Mouse (Mus musculus): ENCODE data around the gene Lin7b. TPM values are rescaled to one million over a fixed set of nuclear protein-coding genes. Genes with fewer than 3 reads are reported as not detected.

The Lin7b gene
- polyA plus RNA-seq, 1 experiment = not detected

DNA sequence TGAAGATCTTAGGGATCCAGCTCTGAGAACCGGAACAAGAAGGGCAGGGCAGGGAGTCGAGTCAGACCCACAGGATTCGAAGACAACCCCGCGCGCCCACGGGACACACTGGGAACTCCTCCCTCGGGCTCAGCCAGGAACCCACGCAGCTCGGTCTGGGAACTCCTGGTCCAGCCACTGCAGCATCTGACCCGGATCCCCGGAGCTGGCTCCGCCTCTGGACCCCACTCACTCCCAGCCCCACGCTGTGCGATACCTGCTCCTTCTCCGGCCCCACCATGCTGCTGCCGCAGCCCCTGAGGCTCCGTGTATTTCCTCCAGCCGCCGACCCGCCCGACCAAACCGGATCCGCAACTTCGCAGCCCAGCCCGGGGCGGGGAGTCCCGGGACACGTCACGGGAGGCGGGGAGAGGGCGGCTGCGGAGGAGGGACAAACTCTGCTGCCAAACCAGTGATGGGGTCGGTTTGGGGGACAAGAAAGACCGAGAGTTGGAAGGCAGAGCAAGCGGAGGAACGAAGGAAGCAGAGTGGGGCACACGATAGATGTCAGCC, 36.9 kb downstream of the Lin7b start, which contains the start of gene Trpm4:
TSS of gene Trpm4 (minus strand) at position 350 of the 552 bp plus-strand sequence.
- under 1% methylated on average over 38 of the region's 38 CpGs for WGBS

DNA sequence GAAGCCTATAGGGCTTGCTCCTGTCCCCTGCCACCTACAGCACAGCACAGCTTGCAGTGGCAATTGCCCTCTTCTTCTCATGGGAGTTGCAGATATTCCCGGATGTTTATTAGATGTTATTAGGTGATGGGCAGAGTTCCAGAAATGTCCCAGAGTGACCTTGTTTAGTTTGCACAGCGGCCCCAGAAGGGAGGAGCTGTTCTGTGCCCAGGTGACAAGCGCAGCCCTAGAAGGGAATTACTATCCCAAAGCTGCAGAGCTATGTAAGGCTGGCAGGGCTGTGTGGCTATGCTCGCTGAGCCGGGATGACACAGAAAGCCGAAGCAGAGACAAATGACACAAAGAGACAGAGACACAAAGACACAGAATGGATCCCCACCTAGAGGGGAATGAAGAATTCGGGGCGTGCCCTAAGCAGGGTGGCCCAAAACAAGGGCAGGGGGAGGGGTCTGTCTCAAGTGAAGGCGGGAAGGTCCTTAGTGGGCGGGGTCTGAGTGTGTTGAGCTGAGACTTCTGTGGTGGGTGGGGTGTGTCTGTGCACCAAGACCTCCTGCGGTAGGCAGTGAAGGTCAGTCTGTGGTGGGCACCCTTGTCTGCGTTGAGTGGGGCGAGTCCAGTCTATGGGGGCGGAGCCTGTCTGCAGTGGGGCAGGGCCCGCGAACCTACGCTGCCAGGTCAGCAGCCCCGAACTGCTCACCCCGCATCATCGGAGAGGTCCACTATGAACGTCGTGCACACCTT, 37.5 kb downstream of the Lin7b start:
- 4% methylated on average over 22 of the region's 22 CpGs for WGBS
- peak overlapping the region; percentile 53 for H3K4me3 ChIP-seq (ENCODE audit: insufficient read depth, low read depth, low read length)
- H3K27ac ChIP-seq (ENCODE audit: insufficient read depth, low read depth, low read length) = no peak overlapping the region
- peaks cover 16% of the 10 kb centered on the region for H3K4me1 ChIP-seq (ENCODE audit: control insufficient read depth, insufficient read depth, low read length)
- TF ChIP-seq CTCF (IDR thresholded peaks at IDR 0.05; ENCODE audit: insufficient read depth, low read depth, low read length) = no peak
- no peak for TF ChIP-seq POLR2A (IDR thresholded peaks at IDR 0.05; ENCODE audit: insufficient read depth, low read depth, low read length)

More for the DNA sequence above, 36.9 kb downstream of the Lin7b start, which contains the start of gene Trpm4:
- TF ChIP-seq CTCF (IDR thresholded peaks at IDR 0.05; ENCODE audit: insufficient read depth, low read depth, low read length) (no peak), POLR2A (IDR thresholded peaks at IDR 0.05; ENCODE audit: insufficient read depth, low read depth, low read length) (no peak)
- Histone ChIP-seq H3K4me1 (ENCODE audit: control insufficient read depth, insufficient read depth, low read length) (peaks cover 20% of the 10 kb centered on the region), H3K27ac (ENCODE audit: insufficient read depth, low read depth, low read length) (no peak within 1 kb of the TSS), H3K4me3 (ENCODE audit: insufficient read depth, low read depth, low read length) (peak within 1 kb of the TSS; percentile 53)

GRCm38 (mm10) chr7:45331502-45331901, 38.9 kb downstream of the Lin7b start:
- Histone ChIP-seq H3K27ac (ENCODE audit: insufficient read depth, low read depth, low read length) (no peak overlapping the region), H3K4me3 (ENCODE audit: insufficient read depth, low read depth, low read length) (no peak overlapping the region), H3K4me1 (ENCODE audit: control insufficient read depth, insufficient read depth, low read length) (peaks cover 14% of the 10 kb centered on the region)
- WGBS = 84% methylated on average over 6 of the region's 6 CpGs
- TF ChIP-seq CTCF (IDR thresholded peaks at IDR 0.05; ENCODE audit: insufficient read depth, low read depth, low read length) (no peak), POLR2A (IDR thresholded peaks at IDR 0.05; ENCODE audit: insufficient read depth, low read depth, low read length) (no peak)

DNA sequence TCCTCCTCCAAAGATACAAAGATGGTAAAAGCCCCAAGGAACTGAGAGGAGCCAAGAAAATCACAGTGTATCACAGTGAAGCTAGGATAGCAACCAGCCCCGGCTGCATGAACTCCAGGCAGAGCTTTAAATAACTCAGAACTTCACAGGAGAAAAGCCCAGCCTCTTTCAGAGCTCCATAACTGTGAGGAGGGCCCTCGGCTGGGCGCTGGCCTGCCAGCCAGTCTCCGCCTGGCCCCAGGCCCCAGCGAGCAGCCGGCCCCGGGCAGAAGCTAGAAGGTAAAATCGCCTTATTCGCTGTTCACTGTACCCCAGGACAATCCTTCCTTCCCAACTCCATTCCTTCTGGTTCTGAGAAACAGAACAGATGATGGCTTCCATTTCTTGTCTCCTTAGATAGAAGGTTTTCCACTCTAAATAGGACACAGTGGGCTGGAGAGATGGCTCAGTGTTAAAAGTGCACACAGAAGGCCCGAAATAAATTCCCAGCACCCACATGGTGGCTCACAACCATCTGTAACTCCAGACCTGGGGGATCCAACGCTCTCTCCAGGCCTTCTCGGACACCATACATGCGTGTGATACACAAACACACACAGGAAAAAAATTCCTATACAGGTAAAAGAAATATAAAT, 41.4 kb downstream of the Lin7b start:
- Histone ChIP-seq H3K27ac (ENCODE audit: insufficient read depth, low read depth, low read length) (no peak overlapping the region), H3K4me3 (ENCODE audit: insufficient read depth, low read depth, low read length) (no peak overlapping the region), H3K4me1 (ENCODE audit: control insufficient read depth, insufficient read depth, low read length) (peaks cover 14% of the 10 kb centered on the region)
- TF ChIP-seq POLR2A (IDR thresholded peaks at IDR 0.05; ENCODE audit: insufficient read depth, low read depth, low read length) = no peak
- TF ChIP-seq CTCF (IDR thresholded peaks at IDR 0.05; ENCODE audit: insufficient read depth, low read depth, low read length) = no peak
- 81% methylated on average over 13 of the region's 13 CpGs for WGBS

DNA sequence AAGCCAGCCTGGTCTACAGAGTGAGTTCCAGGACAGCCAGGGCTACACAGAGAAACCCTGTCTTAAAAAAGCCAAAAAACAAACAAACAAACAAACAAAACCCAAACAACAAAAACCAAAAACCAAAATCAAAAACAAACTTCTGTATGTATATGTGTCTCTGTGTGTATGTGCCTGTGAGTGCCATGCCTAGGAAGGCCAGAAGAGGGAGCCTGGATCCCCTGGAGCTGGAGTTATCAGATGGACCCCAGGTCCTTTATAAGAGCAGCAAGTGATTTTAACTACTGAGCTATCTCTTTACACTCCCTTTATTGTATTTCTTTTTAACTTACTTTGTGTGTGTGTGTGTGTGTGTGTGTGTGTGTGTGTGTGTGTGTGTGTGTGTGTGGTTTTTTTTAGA, 44.6 kb downstream of the Lin7b start:
- Histone ChIP-seq H3K4me3 (ENCODE audit: insufficient read depth, low read depth, low read length) (no peak overlapping the region), H3K27ac (ENCODE audit: insufficient read depth, low read depth, low read length) (no peak overlapping the region), H3K4me1 (ENCODE audit: control insufficient read depth, insufficient read depth, low read length) (no peaks in the 10 kb centered on the region)
- TF ChIP-seq CTCF (IDR thresholded peaks at IDR 0.05; ENCODE audit: insufficient read depth, low read depth, low read length) (no peak), POLR2A (IDR thresholded peaks at IDR 0.05; ENCODE audit: insufficient read depth, low read depth, low read length) (no peak)

DNA sequence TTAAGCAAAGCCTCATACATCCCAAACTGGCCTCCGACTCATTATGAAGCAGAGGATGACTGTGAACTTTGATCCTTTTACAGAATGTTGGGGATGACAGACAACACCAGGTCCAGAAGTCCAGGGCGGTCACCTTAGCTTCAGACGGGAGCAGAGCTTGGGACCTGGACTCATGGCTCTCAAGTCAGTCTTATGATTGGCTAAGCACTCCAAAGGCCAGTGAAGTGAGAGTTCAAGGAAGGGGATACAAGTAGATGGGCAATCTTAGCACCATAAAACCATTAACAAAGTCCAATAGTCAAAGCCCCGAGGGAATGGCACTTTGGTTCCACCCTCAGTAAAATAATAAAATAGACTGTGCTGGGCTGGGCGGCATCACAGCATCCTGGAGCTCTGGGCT, 47.3 kb downstream of the Lin7b start:
- TF ChIP-seq CTCF (IDR thresholded peaks at IDR 0.05; ENCODE audit: insufficient read depth, low read depth, low read length) (no peak), POLR2A (IDR thresholded peaks at IDR 0.05; ENCODE audit: insufficient read depth, low read depth, low read length) (no peak)
- Histone ChIP-seq H3K27ac (ENCODE audit: insufficient read depth, low read depth, low read length) (no peak overlapping the region), H3K4me1 (ENCODE audit: control insufficient read depth, insufficient read depth, low read length) (no peaks in the 10 kb centered on the region), H3K4me3 (ENCODE audit: insufficient read depth, low read depth, low read length) (no peak overlapping the region)
- WGBS = 92% methylated on average over 5 of the region's 5 CpGs

DNA sequence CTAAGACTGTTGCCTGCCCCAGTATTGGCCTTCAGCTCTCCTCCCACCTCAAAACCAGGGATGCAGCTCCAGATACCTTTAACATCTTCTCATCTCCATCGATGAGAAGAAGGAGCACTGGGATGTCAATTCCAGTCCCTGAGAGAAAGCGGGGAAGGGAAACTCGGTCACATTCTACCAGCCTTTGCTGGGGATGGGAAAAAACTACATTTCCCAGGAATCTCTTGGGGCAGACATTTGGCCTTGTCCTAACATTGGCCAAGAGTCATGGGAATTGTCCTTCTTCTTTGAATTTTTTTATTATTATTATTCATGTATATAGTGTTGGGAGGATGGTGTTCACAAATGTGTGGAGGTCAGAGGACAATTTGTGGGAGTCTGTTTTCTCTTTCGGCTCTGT, 48.1 kb downstream of the Lin7b start:
- WGBS = 92% methylated on average over 4 of the region's 4 CpGs
- H3K4me3 ChIP-seq (ENCODE audit: insufficient read depth, low read depth, low read length) = no peak overlapping the region
- H3K4me1 ChIP-seq (ENCODE audit: control insufficient read depth, insufficient read depth, low read length) = no peaks in the 10 kb centered on the region
- H3K27ac ChIP-seq (ENCODE audit: insufficient read depth, low read depth, low read length) = no peak overlapping the region
- TF ChIP-seq CTCF (IDR thresholded peaks at IDR 0.05; ENCODE audit: insufficient read depth, low read depth, low read length) (no peak), POLR2A (IDR thresholded peaks at IDR 0.05; ENCODE audit: insufficient read depth, low read depth, low read length) (no peak)

Other genes with a start within 250 kb of the Lin7b start
- gene Rps11, start 246.1 kb downstream of the Lin7b start, polyA plus RNA-seq (2012; ENCODE audit: insufficient read depth, insufficient read length, low replicate concordance, missing spikeins) = 657 TPM in 1 of 2 replicates, not detected in the other
- 1,205 and 1,268 TPM in 2 replicates for gene Rpl13a, start 241.8 kb downstream of the Lin7b start, polyA plus RNA-seq (2012; ENCODE audit: insufficient read depth, insufficient read length, low replicate concordance, missing spikeins)
- not detected in 2 replicates for gene Gm45713, start 234.4 kb downstream of the Lin7b start, polyA plus RNA-seq (2012; ENCODE audit: insufficient read depth, insufficient read length, low replicate concordance, missing spikeins)
- not detected in 2 replicates for gene Flt3l, start 234.2 kb downstream of the Lin7b start, polyA plus RNA-seq (2012; ENCODE audit: insufficient read depth, insufficient read length, low replicate concordance, missing spikeins)
- gene Pih1d1, start 216.3 kb downstream of the Lin7b start, polyA plus RNA-seq (2012; ENCODE audit: insufficient read depth, insufficient read length, low replicate concordance, missing spikeins) = not detected in 2 replicates
- not detected in 2 replicates for gene Aldh16a1, start 216.0 kb downstream of the Lin7b start, polyA plus RNA-seq (2012; ENCODE audit: insufficient read depth, insufficient read length, low replicate concordance, missing spikeins)
- not detected in 2 replicates for gene Slc17a7, start 206.6 kb downstream of the Lin7b start, polyA plus RNA-seq (2012; ENCODE audit: insufficient read depth, insufficient read length, low replicate concordance, missing spikeins)
- not detected in 2 replicates for gene Gfy, start 191.0 kb downstream of the Lin7b start, polyA plus RNA-seq (2012; ENCODE audit: insufficient read depth, insufficient read length, low replicate concordance, missing spikeins)
- not detected in 2 replicates for gene Pth2, start 189.6 kb downstream of the Lin7b start, polyA plus RNA-seq (2012; ENCODE audit: insufficient read depth, insufficient read length, low replicate concordance, missing spikeins)
- not detected in 2 replicates for gene Ccdc155, start 165.7 kb downstream of the Lin7b start, polyA plus RNA-seq (2012; ENCODE audit: insufficient read depth, insufficient read length, low replicate concordance, missing spikeins)
- gene Dkkl1, start 158.4 kb downstream of the Lin7b start, polyA plus RNA-seq (2012; ENCODE audit: insufficient read depth, insufficient read length, low replicate concordance, missing spikeins) = not detected in 2 replicates
- not detected in 2 replicates for gene Tead2, start 154.8 kb downstream of the Lin7b start, polyA plus RNA-seq (2012; ENCODE audit: insufficient read depth, insufficient read length, low replicate concordance, missing spikeins)
- not detected in 2 replicates for gene Cd37, start 131.5 kb downstream of the Lin7b start, polyA plus RNA-seq (2012; ENCODE audit: insufficient read depth, insufficient read length, low replicate concordance, missing spikeins)
- not detected in 2 replicates for gene Slc6a16, start 129.5 kb downstream of the Lin7b start, polyA plus RNA-seq (2012; ENCODE audit: insufficient read depth, insufficient read length, low replicate concordance, missing spikeins)
- gene Slc6a21, start 93.1 kb downstream of the Lin7b start, polyA plus RNA-seq (2012; ENCODE audit: insufficient read depth, insufficient read length, low replicate concordance, missing spikeins) = not detected in 2 replicates
- gene Trpm4, start 36.8 kb downstream of the Lin7b start, polyA plus RNA-seq (2012; ENCODE audit: insufficient read depth, insufficient read length, low replicate concordance, missing spikeins) = not detected in 2 replicates
- gene Hrc, start 35.3 kb downstream of the Lin7b start, polyA plus RNA-seq (2012; ENCODE audit: insufficient read depth, insufficient read length, low replicate concordance, missing spikeins) = not detected in 2 replicates
- not detected in 2 replicates for gene Ppfia3, start 3.6 kb downstream of the Lin7b start, polyA plus RNA-seq (2012; ENCODE audit: insufficient read depth, insufficient read length, low replicate concordance, missing spikeins)
- gene Snrnp70, start 25.2 kb upstream of the Lin7b start, polyA plus RNA-seq (2012; ENCODE audit: insufficient read depth, insufficient read length, low replicate concordance, missing spikeins) = 1,039 and 1,720 TPM in 2 replicates
- not detected in 2 replicates for gene Kcna7, start 35.1 kb upstream of the Lin7b start, polyA plus RNA-seq (2012; ENCODE audit: insufficient read depth, insufficient read length, low replicate concordance, missing spikeins)
- not detected in 2 replicates for gene Ntf5, start 43.1 kb upstream of the Lin7b start, polyA plus RNA-seq (2012; ENCODE audit: insufficient read depth, insufficient read length, low replicate concordance, missing spikeins)
- gene Lhb, start 50.2 kb upstream of the Lin7b start, polyA plus RNA-seq (2012; ENCODE audit: insufficient read depth, insufficient read length, low replicate concordance, missing spikeins) = not detected in 2 replicates
- gene Gys1, start 64.3 kb upstream of the Lin7b start, polyA plus RNA-seq (2012; ENCODE audit: insufficient read depth, insufficient read length, low replicate concordance, missing spikeins) = not detected in 2 replicates
- gene Ruvbl2, start 67.5 kb upstream of the Lin7b start, polyA plus RNA-seq (2012; ENCODE audit: insufficient read depth, insufficient read length, low replicate concordance, missing spikeins) = not detected in 2 replicates
- gene Ftl1, start 89.3 kb upstream of the Lin7b start, polyA plus RNA-seq (2012; ENCODE audit: insufficient read depth, insufficient read length, low replicate concordance, missing spikeins) = 553 and 835 TPM in 2 replicates
- not detected in 2 replicates for gene Bax, start 96.3 kb upstream of the Lin7b start, polyA plus RNA-seq (2012; ENCODE audit: insufficient read depth, insufficient read length, low replicate concordance, missing spikeins)
- not detected in 2 replicates for gene Tulp2, start 111.3 kb upstream of the Lin7b start, polyA plus RNA-seq (2012; ENCODE audit: insufficient read depth, insufficient read length, low replicate concordance, missing spikeins)
- gene Gm45808, start 116.2 kb upstream of the Lin7b start, polyA plus RNA-seq (2012; ENCODE audit: insufficient read depth, insufficient read length, low replicate concordance, missing spikeins) = not detected in 2 replicates
- gene Dhdh, start 118.2 kb upstream of the Lin7b start, polyA plus RNA-seq (2012; ENCODE audit: insufficient read depth, insufficient read length, low replicate concordance, missing spikeins) = not detected in 2 replicates
- not detected in 2 replicates for gene Nucb1, start 139.8 kb upstream of the Lin7b start, polyA plus RNA-seq (2012; ENCODE audit: insufficient read depth, insufficient read length, low replicate concordance, missing spikeins)
- not detected in 2 replicates for gene Ppp1r15a, start 155.7 kb upstream of the Lin7b start, polyA plus RNA-seq (2012; ENCODE audit: insufficient read depth, insufficient read length, low replicate concordance, missing spikeins)
- not detected in 2 replicates for gene Plekha4, start 155.7 kb upstream of the Lin7b start, polyA plus RNA-seq (2012; ENCODE audit: insufficient read depth, insufficient read length, low replicate concordance, missing spikeins)
- gene Hsd17b14, start 184.3 kb upstream of the Lin7b start, polyA plus RNA-seq (2012; ENCODE audit: insufficient read depth, insufficient read length, low replicate concordance, missing spikeins) = not detected in 2 replicates
- gene Bcat2, start 199.6 kb upstream of the Lin7b start, polyA plus RNA-seq (2012; ENCODE audit: insufficient read depth, insufficient read length, low replicate concordance, missing spikeins) = not detected in 2 replicates
- not detected in 2 replicates for gene Fgf21, start 244.9 kb upstream of the Lin7b start, polyA plus RNA-seq (2012; ENCODE audit: insufficient read depth, insufficient read length, low replicate concordance, missing spikeins)
- gene Fut1, start 246.7 kb upstream of the Lin7b start, polyA plus RNA-seq (2012; ENCODE audit: insufficient read depth, insufficient read length, low replicate concordance, missing spikeins) = not detected in 2 replicates

Data from olfactory bulb, adult 2 months (tissue).